Mouse (Mus musculus): ENCODE measurements at regions not wholly inside any gene's neighbourhood (a gene's known extent, or its start where the extent isn't known, plus 50 kb on each side); places are given as distances from the start of the nearest gene placed in this dataset.

- no peak for DNase-seq (ENCODE audit: low read depth)
Observed at GRCm38 (mm10) chr16:15052389-15052923, 146.1 kb downstream of the Efcab1 start.

DNA sequence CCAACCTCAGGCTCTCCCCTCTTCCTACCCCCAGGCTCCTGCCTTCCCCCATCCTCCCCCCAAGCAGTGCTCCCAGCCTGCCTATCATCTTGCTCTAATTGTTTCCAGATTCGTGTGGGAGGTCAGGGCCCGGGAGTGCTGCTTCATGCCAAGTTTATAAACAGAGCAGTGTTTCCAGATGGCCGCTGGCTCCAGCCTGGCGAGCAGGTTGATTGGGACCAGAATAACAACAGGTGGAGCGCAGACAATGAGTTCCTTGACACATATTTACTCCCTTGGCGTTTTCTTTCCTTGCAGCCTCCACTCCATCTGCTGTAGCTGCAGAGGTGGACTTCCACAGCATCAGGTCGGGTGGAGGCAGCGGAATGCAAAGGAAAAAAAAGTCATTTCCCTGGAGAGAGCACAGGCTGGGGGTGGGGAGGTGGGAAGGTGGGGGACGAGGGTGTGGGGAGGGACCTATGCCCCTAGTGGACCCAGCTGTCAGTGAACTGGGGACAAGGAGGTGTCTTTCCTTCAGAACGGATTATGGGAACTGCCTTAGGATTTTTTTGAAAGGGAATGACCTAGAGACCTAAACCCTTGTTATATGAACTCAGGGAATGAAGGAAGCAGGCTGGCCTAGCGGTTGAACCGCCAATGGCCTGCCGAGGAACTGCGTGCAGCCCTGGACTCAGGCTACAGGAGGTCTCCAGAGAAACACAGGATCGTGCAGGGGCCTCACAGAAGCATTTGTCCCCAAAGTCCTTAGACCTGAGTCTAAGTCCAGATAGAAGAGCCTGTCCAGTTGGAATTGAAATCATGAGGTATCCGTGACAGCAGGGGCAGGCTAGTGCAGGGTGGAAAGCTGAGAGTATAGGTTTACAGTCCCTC is 146.8 kb downstream of the Efcab1 start:
- DNase-seq (ENCODE audit: low read depth) = no peak

DNA sequence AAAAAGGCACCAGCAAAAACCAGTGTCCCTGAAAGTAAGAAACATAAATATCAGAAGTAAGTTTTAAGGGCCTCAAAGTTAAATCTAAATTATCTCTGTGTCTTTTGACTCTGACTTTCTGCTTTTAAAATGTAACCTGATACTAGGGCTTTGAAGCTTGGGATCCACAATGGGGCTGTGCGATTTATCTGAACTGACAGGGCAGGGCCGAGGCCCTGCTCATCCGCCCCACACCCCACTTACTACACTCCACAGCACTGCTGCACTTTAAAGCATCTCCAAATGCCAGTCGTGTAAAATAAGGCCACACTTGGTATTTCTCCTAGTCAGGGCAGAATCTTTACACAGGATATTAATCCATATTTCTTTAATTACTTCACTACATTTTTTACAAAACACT is 147.4 kb downstream of the Efcab1 start:
- no peak for DNase-seq (ENCODE audit: low read depth)

GRCm38 (mm10) chr16:15054306-15055001 is 148.0 kb downstream of the Efcab1 start:
- no peak for DNase-seq (ENCODE audit: low read depth)

- DNase-seq (ENCODE audit: low read depth) = no peak
Observed at GRCm38 (mm10) chr16:15055697-15056096, 149.3 kb downstream of the Efcab1 start.

DNA sequence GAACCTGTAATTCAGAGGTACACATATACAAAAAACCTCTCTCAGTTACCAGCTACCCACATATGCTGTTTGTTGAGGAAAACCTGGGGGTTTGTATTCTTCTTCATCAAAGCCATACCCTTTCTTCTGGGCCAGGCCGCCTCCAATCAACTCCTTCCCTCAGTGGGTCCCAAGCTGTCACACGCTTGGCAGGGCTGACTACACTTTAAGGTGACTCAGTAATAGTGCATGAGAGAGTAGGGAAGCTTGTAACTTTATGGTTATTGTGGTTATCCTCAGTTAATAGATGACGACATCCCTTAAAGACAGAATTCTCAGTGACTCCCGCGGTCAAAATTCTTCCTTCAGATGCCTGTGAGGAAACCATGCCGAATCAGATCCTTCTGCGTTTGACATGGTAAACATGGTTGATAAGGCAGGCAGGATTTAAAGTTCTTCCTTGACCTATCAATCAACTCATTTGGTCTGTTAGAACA is 164.1 kb downstream of the Efcab1 start:
- DNase-seq (ENCODE audit: low read depth) = peak; percentile 1

GRCm38 (mm10) chr16:15074407-15074806 is 168.0 kb downstream of the Efcab1 start:
- DNase-seq (ENCODE audit: low read depth) = no peak

- DNase-seq (ENCODE audit: low read depth) = no peak
Observed at GRCm38 (mm10) chr16:15083692-15084091, 177.3 kb downstream of the Efcab1 start.

DNA sequence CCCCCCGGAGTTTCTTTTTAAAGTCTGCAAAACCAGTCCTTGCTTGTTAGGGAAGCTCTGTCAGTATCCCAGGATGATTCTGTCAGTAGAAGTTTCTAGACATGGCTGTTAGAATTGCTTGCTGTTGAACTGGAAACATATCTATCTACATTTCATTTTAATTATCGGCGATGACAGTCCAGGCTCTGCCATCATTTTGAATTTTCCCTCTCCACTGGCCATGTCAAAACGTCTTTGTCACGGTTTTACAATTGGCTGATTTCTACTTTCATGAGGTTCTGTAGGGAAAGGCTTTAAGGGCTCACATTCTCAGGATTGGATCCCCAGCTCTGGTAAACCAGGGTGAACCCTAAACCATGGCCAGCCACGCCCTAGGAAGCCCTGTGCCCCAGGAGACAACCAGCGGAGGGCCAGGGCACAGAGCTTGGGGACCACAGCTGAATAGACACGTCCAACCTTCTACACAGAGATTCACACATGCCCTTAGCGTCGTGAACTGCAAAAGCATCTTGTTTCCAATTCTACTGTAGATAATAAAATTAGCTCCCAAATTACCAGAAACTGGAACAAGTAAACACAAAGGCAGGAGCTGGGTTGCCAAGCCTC is 177.8 kb downstream of the Efcab1 start:
- no peak for DNase-seq (ENCODE audit: low read depth)

GRCm38 (mm10) chr16:15084753-15085728 is 178.6 kb downstream of the Efcab1 start:
- DNase-seq (ENCODE audit: low read depth) = no peak

- DNase-seq (ENCODE audit: low read depth) = no peak
Observed at GRCm38 (mm10) chr16:15086556-15086955, 180.2 kb downstream of the Efcab1 start.

GRCm38 (mm10) chr16:15103938-15104337 is 197.5 kb downstream of the Efcab1 start:
- no peak for DNase-seq (ENCODE audit: low read depth)

DNA sequence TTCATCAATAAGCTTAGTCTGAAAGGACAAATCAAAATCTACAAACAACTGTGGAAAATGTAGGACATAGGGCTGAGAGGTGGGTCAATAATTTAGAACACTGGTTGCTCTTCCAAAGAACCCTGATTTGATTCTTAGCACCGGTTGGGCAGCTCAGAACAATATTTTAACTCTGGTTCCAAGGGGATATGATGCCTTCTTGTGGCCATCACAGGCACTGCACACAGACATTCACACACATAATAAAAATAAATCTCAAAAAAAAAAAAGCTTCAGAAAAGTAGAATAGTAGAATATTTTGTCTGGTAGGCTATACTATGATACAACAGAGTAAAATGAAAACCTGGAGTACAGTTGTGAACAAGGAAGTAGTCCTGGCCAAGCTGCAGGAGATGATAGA is 200.8 kb downstream of the Efcab1 start:
- no peak for DNase-seq (ENCODE audit: low read depth)

DNA sequence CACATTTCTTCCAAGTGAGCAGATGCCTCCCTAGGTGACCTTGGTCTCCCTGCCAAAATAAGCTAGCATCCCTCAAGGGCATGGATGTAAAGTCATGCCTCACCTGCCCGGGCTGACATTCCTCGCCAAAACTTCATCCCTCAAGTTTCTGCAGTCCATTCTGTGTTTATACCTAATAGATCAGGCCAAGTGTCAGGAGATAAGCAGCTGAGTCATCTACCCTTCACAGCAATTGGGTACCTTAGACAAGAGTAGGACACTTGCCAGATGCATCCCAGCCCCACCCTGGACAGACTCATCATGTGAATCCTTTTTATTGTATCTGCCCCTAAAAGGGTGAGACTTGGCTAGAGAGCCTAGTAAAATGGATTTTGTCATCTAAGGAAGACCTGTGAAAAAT is 204.1 kb upstream of the Gm21897 start:
- no peak for DNase-seq (ENCODE audit: low read depth)

DNA sequence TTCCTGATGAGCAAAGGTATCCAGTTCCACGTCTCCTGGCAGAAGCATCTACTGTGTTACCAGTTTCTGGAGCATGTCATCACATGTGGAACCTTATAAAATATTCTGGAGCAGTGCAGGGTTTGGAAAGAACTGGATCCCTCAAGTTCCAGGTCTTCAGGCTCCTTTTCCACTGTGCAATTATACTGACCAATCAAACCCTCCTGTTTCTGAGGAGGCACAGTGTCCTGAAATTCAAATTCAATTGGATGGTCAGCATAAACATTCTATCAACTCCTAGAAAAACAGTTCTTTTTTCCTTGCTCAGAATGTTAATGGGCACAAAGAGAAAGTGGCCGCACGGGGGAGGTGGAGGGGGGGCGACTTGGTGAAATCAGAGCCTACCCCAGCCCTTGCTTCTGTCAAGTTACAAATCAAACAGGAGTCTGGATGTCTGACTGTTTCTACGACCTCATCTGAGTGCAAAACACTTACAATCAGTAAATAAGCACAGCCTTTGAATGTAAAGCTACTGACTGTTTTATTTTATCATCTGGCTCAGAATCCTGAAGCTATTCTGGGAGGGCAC is 203.2 kb upstream of the Gm21897 start:
- DNase-seq (ENCODE audit: low read depth) = no peak

DNA sequence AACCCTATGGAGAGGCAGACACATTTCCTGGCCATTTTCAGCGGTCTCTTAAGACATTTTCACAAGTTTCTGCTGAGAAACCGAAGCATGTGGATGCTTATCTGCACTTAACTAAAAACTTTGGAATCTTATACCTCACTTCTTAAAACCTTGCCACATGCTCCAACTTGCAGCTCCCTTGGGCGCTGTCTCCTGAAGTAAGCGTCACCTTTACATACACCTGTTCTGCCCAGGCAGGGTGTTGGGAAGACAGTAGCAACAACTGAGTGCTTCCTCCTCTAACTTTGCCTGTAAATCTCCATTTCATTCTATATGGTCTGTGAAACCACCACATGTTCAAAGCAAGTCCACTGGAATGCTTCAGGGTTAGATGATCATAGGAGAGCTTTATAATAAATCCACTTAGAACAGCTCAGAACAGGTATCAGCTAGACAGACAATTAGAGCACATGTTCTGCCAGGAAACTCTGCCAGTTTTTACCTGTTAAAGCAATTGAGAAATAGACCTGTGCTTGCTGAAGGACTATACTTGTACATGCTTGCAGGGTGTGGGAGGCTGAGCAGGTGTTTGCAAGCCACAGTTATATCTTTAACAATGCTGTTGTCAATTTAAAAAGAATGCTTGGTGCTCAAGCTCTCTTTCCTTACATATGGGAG is 202.6 kb upstream of the Gm21897 start:
- DNase-seq (ENCODE audit: low read depth) = no peak

DNA sequence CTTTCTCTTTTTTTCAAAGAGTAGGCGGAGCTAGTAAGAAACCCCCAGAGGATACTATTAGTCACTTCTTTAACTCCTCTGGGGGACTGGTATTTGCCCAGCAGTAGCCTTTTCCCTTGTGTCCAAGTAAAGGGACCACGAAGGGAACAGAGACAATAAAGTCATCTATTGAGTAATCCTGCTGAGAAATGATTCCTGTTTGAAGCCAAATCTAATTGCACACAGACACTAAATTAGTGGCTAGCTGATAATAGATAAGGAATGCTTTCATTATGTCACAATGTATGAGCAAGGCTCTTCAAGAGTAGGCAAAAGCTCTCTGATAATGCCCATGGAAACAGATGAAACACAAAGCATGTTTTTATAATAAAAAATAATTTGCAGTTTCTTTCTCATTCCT is 201.9 kb upstream of the Gm21897 start:
- peak; percentile 1 for DNase-seq (ENCODE audit: low read depth)

DNA sequence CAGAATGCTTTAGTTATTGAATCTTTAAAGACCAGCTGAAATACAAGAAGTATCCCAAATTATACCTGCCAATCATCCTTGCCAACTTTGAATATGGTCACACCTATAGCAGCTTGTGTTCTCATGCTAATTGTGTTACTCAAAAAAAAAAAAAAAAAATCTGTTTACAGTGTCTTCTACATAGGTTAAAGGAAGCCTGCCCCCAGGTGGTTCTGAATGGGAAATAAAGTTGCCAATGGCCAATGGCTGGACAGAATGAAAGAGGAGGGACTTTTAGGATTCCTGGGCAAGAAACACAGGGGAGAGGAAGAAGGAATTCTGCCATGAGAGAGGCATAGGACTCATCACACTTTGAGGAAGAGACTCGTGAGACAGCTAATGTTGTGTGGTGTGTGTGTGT is 197.5 kb upstream of the Gm21897 start:
- peak; percentile 22 for DNase-seq (ENCODE audit: low read depth)

DNA sequence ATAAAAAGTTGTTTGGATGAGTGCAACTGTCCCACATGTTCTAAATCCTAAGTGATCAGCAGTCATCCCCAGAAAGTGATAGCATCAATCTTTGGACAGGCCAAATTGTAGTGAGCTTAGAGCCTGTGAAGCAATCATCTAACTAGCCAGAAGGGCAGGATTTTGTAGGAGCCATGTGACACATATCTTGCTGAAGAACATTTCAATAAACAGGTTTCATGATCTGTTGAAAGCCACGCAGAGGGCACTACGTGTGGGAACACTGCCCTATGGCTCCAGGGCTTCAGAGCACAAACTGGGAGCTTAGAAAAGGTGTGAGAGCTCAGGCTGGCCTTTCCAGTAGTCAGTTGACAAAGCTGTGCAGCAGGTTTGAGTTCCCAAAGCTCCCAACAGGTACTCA is 188.3 kb upstream of the Gm21897 start:
- DNase-seq (ENCODE audit: low read depth) = no peak

DNA sequence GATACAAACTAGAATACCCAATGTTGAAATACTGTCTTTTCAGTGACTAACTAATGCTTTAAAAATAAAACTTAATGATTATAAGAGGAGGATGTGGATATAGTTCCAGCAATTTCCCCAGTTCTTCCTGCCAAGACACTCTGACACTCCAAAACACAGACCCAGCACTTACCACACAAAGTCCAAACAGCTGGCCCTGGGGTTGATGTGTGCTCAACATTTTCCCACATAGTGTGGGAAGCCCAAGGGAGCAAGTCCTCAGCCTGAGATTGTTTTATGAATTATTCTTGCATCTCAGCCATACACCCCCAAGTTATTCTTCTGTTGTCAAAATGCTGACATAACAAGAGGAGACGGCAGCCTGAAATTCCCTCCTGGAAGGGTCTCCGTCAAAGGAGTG is 187.5 kb upstream of the Gm21897 start:
- DNase-seq (ENCODE audit: low read depth) = no peak

- DNase-seq (ENCODE audit: low read depth) = no peak
Observed at GRCm38 (mm10) chr16:15157852-15158251, 159.4 kb upstream of the Gm21897 start.

Data from 416B (cell line).